Mouse (Mus musculus) T-helper 2 cell (primary cell): ENCODE data around the gene Mbd5.
"Not testable (repeated sequence)": the region's sequence is repeated elsewhere in the genome, so short reads cannot be mapped to it uniquely, and the experiment has no call there.

Experiments
- in situ Hi-C: fragments of 300-600 bp; cut with MboI, MseI; formaldehyde crosslinking; loops from one replicate; pipeline ENCODE4 v1.15.1; 2025; ENCODE audit warnings: high pct_unique_total_duplicates

Gene Mbd5

DNA sequence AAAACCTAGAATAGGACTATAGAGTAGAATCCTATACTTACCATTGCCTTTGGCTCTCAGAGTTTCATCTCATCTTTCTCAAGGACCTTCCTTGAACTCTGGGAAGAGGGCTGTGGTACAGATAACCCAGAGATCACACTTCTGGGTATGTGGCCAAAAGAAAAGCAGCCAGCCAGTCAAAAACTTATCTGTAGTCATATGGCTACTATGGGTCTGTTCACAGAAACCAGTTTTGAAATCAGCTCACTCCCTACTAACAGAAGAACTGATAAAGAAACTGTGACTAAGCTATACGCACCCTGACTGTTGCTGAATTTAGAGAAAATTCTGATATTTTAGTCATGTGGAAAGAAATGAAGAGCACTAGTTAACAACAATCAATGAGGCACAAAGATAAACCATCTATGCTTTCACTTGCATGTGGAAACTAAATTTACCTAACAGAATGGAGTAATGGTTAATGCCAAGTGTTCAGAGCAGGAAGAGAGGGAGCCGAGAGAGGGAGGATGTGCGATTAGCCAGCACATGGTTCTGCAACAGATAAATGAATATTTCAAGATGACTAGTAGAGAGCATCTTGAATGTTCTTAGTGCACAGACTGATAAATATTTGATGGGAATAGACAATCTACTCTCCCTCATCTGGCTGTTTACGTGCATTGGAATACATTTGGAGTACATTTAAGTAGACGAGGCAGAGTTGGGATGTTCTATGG, 211.1 kb downstream of the Mbd5 start:
- in situ Hi-C loops: no loop called here

DNA sequence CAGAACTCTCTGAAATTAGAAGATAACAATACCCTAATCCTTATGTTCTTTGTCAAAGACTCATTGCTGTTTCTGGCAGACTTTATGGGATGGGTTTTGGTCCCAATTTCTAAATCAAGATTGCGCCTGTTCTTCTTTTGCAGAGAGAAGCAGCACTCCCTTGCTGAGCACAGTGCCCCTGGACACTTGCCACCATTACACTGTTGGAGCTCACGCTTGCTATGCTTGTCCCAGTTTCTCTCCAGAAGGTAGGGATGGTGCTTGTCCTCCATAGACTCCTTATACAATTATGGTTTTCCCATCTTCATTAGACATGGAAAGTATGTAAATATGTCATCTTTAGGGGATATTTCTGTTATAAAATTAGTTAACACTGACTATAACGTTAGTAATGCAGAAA, 220.5 kb downstream of the Mbd5 start:
- in situ Hi-C loops: no loop called here

DNA sequence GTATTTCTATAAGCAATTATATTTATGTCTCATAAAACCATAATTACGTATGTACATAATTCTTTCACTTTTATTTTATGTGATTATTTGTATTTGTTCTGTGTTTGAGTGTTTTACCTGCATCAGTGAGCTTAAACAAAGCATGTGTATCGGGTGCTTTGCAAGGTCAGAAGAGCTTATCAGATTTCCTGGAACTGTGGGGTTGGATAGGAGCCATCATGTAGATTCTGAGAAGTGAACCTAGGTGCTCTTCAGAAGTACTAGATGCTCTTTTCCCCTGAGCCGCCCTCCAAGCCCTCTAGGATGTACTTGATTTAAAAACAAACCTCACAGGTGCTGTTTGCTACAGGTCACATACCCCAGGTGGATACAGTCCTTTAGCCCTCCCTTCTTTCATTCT, 227.7 kb downstream of the Mbd5 start:
- in situ Hi-C loops: no loop called here

DNA sequence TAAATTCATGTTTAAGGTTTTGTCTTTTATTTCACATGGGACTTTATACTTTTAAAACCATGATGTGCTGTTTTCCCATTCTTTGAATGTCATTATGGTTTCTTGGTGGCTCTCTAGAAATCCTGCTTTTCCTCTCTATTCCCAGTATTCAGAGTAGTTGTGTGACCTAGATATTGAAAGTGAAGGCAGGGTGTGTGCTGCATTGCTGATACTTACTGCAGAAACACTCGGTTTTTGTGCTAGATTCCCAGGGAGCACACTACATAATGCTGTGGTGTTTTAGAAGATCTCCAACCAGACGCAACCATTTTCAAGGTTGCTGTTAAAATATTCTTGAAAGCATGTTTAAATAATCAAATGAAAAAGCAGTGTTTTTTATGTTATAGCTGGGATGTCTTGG, 241.7 kb downstream of the Mbd5 start:
- in situ Hi-C loops: no loop called here

DNA sequence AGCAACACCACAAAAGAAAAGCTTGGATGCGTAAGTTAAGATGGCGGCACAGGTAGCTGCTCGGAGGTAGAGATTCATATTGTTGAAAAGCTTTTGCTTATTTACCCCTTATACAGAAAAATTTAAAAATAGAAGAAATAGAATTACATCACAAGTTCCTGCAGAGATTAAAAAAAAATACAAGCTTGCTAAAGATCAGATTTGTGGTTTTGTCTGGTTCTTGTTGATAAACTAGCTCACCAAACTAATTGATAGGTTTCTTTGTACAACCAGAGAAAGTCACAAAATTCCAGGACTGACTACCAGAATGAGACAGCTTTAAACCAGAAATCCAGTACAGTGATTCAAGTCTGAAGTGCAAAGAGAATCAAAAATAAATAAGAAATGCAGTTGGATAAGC, 242.4 kb downstream of the Mbd5 start:
- in situ Hi-C loops: no loop called here

DNA sequence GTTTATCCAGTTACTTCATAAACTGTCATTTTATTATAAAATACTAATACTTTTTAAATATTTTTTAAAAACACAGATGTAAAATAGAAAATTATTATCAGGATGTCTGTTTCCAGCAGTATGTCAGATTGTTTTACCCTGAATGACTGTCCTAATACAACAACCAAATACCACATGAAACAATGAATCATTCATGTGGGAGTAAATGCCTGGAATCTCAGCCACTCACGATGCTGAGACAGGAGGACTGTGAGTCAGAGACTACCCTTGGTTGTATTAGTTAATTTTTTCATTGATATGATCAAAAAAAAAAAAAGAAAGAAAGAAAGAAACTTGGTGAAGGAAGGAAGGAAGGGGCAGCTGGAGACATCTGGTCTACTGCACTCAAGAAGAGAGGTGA, 254.8 kb downstream of the Mbd5 start:
- in situ Hi-C loops: no loop called here

DNA sequence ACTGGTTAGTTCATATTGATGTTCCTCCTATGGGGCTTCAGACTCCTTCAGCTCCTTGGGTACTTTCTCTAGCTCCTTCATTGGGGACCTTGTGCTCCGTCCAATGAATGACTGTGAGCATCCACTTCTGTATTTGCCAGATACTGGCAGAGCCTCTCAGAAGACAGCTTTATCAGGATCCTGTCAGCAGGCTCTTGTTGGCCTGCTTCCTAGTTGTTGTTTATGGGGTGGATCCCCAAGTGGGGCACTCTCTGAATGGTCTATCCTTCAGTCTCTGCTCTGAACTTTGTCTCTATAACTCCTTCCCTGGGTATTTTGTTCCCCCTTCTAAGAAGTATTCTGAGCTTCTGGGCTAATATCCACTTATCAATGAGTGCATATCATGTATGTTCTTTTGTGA, 256.4 kb downstream of the Mbd5 start:
- in situ Hi-C loops: not testable (repeated sequence)

DNA sequence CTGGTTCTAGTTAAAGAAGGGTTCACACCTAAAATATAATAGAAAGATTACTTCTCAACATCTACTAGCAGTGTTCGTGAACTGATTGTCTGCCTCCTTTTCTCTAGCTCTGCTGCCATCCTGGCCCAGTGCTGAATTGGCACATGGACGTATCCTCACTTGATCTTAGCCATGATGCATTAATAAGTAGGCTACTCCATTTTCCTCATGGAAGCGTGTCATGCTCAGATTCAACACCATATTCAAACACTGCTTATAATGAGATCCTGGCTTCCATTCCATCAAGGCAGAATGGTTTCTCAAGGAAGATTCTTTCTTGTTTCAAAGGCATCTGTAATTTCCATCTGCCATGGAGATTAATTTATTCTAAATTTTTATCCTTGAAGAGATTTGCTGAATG, 260.0 kb downstream of the Mbd5 start:
- in situ Hi-C loops: no loop called here

DNA sequence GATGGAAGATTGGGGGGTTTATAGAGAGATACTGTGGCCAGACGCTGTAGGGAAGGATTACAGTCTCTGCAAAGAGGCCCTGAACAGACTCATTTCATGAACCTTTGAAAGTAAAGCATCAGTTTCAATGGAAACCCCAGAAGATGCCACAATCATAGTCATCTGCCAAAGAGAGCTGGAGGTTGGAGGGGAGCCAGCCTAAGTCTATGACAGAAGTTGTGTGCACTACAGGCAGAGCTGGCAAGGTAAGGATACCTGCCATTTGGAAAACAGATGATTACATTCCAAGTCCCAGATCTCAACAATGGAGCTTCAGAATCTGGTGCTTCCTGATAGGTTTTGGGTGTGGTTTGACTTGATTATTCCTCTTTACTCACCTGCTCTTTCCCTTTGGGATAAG, 261.1 kb downstream of the Mbd5 start:
- in situ Hi-C loops: no loop called here

DNA sequence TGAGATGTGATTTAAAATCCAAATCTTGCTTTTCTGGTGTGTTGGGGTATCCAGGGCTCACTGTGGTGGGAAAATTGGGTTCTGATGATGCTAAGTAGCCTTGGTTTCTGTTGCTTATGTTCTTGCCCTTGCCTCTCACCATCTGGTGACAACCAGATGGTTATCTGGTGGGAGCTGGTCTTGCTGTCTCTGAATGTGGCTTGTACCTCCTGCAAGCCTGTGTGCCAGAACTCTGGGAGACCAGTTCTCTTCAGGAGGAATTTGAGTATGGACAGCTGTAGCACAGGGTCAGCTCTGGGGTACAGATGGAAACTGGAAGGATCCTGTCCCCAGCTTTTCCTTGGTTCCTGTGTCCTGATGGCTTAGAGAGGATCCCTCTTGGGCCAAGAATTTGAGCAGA, 280.4 kb downstream of the Mbd5 start:
- in situ Hi-C loops: no loop called here

DNA sequence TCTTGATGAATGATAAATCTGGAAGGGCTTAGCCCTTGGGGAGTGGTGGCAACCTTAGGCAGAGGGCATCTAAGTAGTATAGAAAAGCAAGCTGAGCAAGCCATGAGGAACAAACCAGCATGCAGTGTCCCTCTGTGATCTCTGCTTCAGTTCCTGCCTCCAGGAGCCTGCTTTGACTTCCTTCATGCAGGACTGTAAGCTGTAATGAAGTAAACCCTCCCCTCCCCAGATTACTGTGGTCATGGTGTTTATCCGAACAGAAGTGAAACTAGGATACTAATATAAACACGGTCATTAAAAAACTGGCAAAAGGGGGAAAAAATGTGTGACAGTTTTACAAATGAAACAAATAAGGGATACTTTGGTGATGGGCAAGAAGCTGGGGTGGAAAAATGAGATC, 284.8 kb downstream of the Mbd5 start:
- in situ Hi-C loops: no loop called here

DNA sequence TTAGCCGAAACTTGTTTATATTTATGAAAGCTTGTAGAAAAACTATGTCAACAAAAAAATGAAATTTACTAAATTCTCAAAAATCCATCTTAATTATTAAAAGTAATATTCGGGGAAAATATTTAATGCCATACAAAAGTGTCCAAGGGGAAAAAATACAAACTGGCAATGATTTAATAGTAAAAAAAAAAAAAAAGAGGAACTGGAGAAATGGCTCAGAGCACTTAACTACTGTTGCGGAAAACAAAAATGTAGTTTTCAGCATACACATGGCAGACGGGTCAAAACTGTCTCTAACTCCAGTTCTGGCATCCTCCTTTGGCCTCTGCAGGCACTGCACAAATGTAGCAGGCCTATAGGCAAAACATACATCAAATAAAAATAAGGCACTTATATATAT, 292.4 kb downstream of the Mbd5 start:
- in situ Hi-C loops: no loop called here

DNA sequence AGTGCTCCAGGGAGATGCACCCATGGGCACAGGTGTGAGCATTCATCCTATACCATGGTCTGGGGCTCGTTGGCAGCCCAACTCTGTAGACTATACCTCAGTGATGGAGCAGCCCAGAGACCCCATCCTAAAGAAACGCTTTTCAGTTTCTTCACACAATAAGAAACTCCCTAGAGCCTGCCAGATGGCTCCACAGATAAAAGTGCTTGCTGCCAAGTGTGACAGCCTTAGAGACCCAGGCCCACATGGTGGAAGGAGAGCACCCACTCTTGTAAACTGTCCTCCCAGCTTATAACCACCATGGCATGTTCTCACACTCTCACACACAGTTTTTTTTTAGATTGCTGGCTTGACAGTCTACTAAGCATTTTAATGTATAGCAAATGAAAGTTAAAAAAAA, 314.8 kb downstream of the Mbd5 start:
- in situ Hi-C loops: no loop called here

DNA sequence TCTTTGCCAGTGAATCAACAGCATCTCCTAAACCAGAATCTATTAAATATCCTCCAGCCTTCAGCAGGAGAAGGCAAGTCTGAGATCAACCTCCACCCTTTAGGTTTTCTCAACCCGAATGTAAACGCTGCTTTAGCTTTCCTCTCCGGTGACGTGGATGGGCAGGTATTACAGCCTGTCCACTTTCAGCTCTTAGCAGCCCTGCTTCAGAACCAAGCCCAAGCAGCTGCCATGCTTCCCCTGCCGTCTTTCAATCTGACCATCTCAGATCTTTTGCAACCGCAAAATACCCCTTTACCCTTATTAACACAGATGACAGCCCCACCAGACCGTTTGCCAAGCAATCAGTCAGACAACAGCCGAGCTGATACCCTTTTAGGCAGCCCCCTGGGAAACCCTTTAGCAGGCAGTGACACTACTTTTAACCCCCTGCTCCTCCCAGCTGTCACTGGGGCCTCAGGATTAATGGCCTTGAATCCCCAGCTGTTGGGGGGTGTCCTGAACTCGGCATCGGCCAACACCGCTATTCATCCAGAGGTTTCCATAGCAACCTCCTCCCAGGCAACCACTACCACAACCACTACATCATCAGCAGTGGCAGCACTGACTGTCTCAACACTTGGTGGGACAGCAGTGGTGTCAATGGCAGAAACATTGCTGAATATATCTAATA, 323.1 kb downstream of the Mbd5 start:
- in situ Hi-C loops: no loop called here

DNA sequence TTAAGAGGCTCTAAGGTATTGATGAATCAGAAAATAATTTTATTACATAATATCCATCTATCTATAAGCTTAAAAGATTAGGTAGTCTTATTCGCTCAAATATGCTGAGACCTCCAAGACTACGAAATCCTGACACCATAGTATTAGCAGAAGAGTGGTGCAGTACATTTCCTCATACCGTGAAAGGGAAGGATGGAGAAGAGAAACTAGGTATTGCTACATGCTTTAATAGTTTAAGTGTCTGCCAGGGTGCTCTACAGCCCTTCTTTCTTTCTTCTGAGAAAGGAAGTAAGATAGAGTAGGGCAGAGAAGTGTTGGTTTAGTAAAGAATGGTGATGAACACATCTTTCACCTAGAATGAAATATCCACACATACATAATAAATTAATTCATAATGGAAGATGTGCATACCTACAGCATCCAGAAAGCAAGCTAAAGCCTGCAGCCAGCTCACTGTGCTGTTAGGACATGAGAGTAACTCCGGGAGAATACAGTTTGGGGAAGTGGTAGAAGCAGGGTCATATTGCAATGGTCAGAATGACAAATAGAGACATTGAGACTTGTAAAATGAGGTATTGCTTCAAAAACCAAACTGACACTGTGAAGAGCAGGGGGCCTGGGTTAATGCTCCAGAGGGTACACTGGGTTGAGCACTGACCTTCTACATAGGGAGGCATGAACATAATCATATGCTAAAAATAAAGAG, 326.9 kb downstream of the Mbd5 start:
- in situ Hi-C loops: no loop called here

DNA sequence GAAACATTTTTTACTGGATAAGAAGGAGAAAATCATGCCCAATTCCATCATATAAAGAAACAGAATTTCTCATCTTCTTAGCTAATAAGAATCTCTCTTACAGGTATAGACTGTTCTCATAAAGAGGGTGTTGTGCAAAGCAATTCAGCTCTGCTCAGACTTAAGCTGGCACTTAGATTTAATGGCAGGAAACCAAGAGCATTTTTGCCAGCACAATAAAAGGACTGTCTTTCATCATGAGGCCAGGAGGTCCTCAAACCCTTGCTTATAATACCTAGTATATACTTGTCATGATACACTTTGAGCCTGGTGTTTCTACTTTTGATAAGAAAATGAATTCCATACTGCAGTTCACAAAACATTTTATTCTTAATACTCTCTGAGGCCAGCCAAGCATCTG, 331.2 kb downstream of the Mbd5 start:
- in situ Hi-C loops: no loop called here

DNA sequence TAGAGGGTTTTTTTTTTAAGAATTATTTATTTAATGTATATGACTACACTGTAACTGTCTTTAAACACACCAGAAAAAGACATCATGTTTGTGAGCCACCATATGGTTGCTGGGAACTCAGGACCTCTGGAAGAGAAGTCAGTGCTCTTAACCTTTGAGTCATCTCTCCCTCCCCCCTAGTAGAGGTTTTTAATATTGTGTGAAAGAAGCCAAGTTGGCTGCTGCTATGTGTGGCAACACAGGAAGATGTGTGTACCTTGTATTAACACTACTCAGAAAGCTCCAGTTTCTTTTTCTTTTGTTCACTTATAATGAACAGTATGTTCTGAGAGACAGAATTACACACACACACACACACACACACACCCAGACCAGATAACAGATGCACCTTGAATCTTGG, 334.3 kb downstream of the Mbd5 start:
- in situ Hi-C loops: no loop called here

DNA sequence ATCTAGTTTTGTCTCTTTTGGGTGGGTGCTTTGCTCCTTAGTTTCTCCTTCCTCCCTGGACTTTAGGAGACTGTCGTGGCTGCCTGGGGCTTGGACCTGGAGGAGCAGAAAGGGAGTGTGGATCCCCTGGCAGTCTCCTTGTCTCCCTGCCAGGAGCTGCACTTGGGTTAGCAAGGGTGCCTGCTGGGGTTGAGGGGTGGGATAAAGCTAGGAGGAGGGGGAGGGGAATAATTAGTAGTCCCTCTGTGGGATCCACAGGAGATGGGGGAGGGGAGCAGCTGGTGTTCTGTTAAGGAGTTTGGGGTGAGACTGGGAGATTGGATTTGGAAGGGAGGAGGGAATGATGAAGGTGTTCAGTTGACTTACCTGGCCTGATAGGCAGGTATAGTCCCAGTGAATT, 337.7 kb downstream of the Mbd5 start:
- in situ Hi-C loops: no loop called here

DNA sequence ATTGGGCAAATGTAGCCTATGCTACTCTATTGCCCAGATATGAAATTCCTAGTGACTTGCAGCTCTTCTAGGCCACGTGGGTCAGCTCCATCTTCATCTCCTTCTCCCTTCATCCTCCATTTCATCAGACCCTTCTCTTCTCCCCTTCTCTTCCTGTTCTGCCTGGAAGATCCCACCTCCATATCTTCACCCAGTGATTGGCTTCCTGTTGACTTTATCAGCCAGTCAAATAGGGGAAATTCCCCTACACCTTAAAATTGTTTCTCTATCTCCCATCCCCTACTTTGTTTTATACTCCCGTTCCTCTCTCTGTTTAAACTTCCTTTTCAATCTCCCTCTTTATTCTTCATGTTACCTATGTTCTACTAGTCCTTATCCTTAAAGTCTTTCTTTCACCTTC, 342.4 kb downstream of the Mbd5 start:
- in situ Hi-C loops: no loop called here

DNA sequence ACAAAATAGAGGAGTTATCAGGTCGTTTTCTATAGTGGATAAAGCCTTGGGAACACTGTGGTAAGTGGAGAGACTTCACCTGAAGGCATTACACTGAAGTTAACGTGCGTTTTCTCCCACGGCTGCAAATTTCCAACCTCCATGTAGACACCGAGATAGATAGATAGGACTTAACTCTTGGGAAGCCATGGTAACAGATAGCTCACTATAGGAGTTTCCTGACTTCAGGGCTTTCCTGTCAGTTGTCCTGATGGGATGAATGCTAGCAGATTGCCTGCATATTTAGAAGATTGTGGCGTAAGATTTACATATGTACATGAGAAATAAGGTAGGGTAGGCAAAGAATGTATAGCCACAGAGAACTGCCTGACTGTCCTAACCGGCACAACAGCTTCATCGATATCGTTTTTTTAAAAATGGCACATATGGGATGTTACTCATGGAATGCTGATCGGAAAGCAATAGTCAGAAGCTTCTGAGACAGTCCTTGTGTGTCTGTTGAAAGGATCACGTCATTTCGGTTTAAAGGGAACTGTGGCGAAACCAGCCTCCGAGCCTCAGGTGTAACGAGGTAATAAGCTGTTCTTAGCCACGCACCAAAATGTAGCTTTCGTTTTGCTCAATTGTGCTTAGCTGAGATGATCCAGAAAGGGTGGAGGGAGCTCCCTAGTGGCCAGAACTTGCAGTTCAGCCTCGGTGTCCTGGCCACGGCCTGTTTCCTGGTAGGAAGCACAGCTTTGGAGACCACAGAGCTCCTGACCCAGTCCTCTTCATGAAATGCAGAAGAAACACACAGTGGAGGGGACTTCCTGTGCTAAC, 363.5 kb downstream of the Mbd5 start:
- in situ Hi-C loops: no loop called here

DNA sequence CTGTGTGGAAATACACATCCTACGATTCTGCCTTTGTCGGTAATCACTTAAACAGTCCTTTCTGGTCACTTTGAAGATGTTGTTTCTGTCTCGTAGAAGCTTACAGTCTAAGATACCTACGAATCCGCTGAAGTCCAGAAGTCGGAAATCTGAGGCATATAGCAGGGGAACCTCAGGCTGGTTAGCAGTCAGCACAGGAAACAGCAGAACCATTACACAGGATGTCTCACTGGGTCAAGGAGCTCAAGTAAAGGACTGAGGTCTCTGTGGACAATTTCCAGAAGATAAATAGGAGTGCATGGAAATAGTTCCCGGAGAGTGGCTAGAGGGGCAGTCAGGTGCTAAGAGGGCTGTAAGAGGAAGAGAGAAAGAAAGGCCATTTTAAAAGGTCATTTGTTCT, 384.3 kb downstream of the Mbd5 start:
- in situ Hi-C loops: no loop called here

DNA sequence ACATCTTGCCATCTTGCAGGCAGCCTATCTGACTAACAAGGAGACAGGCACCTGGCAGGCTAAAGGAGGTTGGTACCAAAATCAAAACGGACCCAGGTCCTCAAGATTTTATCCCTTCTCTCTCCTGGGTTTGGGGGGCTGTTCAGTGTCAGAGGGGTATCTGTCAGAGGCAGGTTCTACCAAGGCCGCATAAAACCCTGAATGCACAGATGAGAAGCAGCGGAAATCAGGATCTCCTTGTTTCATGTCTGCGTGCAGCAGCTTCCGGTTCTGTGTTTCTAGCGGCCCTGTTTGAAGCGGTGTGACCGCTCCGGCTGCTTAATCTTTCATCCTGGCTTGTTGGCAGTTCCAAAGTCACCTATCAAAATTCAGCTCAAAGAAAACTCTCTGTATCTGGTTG, 386.0 kb downstream of the Mbd5 start:
- in situ Hi-C loops: no loop called here
